Mouse (Mus musculus) kidney, embryonic 14.5 days (tissue): ENCODE data around the gene Lrch4. TPM values are rescaled to one million over a fixed set of nuclear protein-coding genes. Genes with fewer than 3 reads are reported as not detected.

Experiments used
- ATAC-seq: fragments of 200-750 bp; cut with Nextera tagmentation; 2 replicates; pipeline ENCODE4 v1.8.0; 2017; ENCODE audit warnings: moderate number of reproducible peaks, mild to moderate bottlenecking, moderate TSS enrichment, moderate library complexity; ENCODE audit not compliant: low FRiP score, low TSS enrichment
- H3K27ac ChIP-seq: fragments of 300-500 bp; sonication (generic); 2 replicates; pipeline ENCODE4 v1.5.1; 2014; ENCODE audit warnings: low read depth, mild to moderate bottlenecking, low read length, moderate library complexity, mixed read lengths
- H3K27me3 ChIP-seq: fragments of 300-500 bp; sonication (generic); 2 replicates; pipeline ENCODE4 v1.6.1; 2014; ENCODE audit warnings: mild to moderate bottlenecking, low read length; ENCODE audit not compliant: control insufficient read depth, insufficient read depth
- H3K36me3 ChIP-seq: fragments of 300-500 bp; sonication (generic); 2 replicates; pipeline ENCODE4 v1.6.1; 2014; ENCODE audit warnings: low read length, mixed read lengths; ENCODE audit not compliant: control insufficient read depth, insufficient read depth
- H3K4me1 ChIP-seq: fragments of 300-500 bp; sonication (generic); 2 replicates; pipeline ENCODE4 v1.6.1; 2014; ENCODE audit warnings: low read length, mixed read lengths; ENCODE audit not compliant: control insufficient read depth, insufficient read depth
- H3K4me2 ChIP-seq: fragments of 300-500 bp; sonication (generic); replicated peaks from 2 replicates; pipeline ENCODE4 v1.6.1; 2014; ENCODE audit warnings: low read depth, mild to moderate bottlenecking, low read length
- H3K4me3 ChIP-seq: fragments of 300-500 bp; sonication (generic); 2 replicates; pipeline ENCODE4 v1.5.1; 2014; ENCODE audit warnings: mild to moderate bottlenecking, low read length
- H3K9ac ChIP-seq: fragments of 300-500 bp; sonication (generic); 2 replicates; pipeline ENCODE4 v1.6.1; 2014; ENCODE audit warnings: low read depth, mild to moderate bottlenecking, low read length, moderate library complexity
- H3K9me3 ChIP-seq: fragments of 300-500 bp; sonication (generic); 2 replicates; pipeline ENCODE4 v1.6.1; 2016; ENCODE audit warnings: low read length; ENCODE audit not compliant: control insufficient read depth
- WGBS: fragments of 180-500 bp; shearing (Covaris S2); extraction: QIAGEN DNeasy Blood & Tissue Kit; methylation state at CpG from one replicate; pipeline ENCODE4 v1.1.7; 2014; 5-methylcytosine and 5-hydroxymethylcytosine counted together
- polyA plus RNA-seq: library from polyadenylated mRNA; unstranded; fragments of >200 nt; fragmentation: Nextera tagmentation; extraction: Ambion mirVana; gene quantifications from 2 replicates; pipeline ENCODE4 v1.2.1, GENCODE M21; 2014

The Lrch4 gene
- polyA plus RNA-seq: 37.6 and 43.2 TPM in 2 replicates

DNA sequence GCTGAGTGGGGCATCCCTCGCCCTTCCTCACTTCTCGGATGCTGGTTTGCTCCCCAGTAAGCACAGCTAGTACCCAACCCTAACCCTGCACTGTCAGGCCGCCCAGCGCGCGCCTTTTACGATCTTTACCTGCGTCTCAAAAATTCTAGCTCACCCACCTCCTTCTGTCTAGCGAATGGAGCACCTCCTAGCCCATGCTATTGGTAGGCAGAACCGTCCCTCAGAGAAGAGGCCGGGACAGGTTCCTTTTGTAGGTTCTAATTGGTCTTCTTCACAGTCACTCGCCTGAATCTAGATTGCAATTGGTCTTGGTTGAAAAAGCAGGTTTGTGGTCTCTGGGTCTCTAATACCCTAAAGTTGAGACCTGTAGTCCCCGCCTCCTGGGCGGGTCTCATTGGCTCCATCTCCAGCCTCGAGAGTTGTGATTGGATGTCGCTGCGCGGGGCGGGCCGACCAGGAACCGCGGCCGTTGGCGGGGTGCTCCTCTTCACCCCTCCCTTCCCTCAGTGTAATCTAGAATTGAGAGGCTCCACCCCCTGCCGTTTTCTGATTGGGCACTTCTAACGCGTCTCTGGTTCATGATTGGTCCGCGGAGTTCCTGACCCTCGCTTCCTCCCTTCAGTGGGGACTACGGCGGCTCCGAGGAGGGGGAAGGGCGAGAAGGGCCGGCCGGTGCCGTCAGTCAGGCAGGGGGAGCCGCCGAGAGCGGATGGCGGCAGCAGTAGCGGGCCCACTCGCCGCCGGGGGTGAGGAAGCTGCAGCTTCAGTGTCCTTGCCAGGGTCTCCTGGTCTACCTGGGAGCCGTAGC lies at the start of gene Lrch4, which contains the start of the genes Fbxo24 and Gm20605:
TSS of gene Lrch4 (plus strand) at position 624 of the 808 bp plus-strand sequence.
TSS of gene Fbxo24 (minus strand) at position 505 of the 808 bp plus-strand sequence.
TSS of gene Gm20605 (plus strand) at position 678 of the 808 bp plus-strand sequence.
- under 1% methylated on average over 42 of the region's 46 CpGs for WGBS
- H3K27me3 ChIP-seq: no peaks in the 10 kb centered on the region
- peak within 1 kb of the TSS; percentile 69 for H3K4me3 ChIP-seq
- peak within 1 kb of the TSS; percentile 93 for H3K27ac ChIP-seq
- peak within 1 kb of the TSS; percentile 68 for H3K4me2 ChIP-seq
- peaks cover 38% of the 10 kb centered on the region for H3K4me1 ChIP-seq
- peaks cover 8% of the 10 kb centered on the region for H3K36me3 ChIP-seq
- H3K9ac ChIP-seq: peak within 1 kb of the TSS; percentile 75
- no peaks in the 10 kb centered on the region for H3K9me3 ChIP-seq
- ATAC-seq: peak; percentile 97

DNA sequence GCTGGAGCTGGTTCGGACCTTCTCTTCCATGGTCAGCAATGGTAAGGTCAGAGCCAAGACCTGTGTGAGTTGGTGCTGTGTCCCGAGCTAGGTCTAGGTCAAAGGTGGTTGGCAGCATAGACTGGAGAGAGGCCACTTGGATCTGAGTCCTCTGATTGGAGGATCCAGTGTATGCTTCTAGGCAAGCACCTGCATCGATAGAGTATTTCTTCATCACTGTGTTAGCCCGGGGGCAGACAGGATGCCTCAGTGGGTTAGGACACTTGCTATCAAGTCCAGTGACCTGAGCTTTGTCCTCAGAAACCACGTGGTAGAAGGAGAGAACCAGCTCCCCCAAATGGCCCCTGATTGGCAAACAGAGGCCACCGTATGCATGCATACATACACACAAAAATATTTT lies 48.7 kb upstream of the Lrch4 start:
- Histone ChIP-seq H3K9ac (no peak overlapping the region), H3K27me3 (peaks cover 8% of the 10 kb centered on the region), H3K4me1 (0 out of 2 replicates have a peak, but pooled peaks cover 4% of the 10 kb centered on the region), H3K27ac (no peak overlapping the region), H3K36me3 (no peaks in the 10 kb centered on the region), H3K4me3 (no peak overlapping the region), H3K9me3 (no peaks in the 10 kb centered on the region), H3K4me2 (no peak overlapping the region)
- 79% methylated on average over 6 of the region's 6 CpGs for WGBS
- no peak for ATAC-seq

DNA sequence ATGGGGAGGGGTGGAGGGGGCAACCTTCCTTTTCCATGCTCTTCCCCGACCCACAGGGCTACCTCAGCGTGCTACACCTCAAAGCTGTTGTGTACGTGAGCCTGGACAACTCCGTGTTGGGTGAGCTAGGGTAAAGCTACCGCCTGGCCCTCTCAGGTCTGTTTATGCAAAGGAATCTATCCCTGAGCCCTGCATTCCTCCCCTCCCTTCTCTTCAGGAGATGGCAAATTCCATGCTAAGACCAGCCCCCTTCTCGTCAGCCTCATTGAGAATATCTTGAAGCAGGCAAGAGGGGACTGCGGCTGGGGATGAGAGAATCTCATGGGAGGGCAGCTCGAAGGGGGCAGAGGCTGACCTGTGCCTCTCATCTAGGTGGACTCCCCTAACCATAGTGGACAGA lies 46.2 kb upstream of the Lrch4 start:
- Histone ChIP-seq H3K4me2 (no peak overlapping the region), H3K4me3 (no peak overlapping the region), H3K9me3 (no peaks in the 10 kb centered on the region), H3K27ac (no peak overlapping the region), H3K9ac (no peak overlapping the region), H3K36me3 (no peaks in the 10 kb centered on the region), H3K4me1 (0 out of 2 replicates have a peak, but pooled peaks cover 4% of the 10 kb centered on the region), H3K27me3 (peaks cover 8% of the 10 kb centered on the region)
- ATAC-seq: no peak
- WGBS: 42% methylated on average over 8 of the region's 8 CpGs

DNA sequence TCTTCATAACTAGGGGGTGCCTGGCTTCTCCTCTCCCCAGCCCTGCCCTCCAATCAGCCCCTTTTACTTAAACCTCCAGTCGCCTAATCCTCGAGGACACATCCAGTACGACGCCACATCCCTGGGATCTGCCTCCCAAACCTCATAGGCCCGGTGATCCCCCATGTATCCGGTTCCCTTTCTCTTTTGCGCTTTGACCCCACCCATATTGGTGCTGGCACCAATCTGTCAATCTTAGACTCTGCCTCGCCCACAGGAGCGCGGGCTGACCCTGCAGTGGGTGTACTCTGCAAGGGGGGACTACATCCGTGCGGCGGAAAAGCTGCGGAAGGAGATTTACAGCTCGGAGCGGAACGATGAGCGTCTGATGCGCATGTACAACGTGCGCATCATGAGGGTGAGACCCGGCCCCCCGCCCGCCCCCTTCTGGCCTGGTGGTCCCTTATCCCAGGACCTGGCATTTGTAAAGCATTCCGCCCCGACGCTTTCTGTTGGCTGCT lies 45.2 kb upstream of the Lrch4 start:
- Histone ChIP-seq H3K9me3 (no peaks in the 10 kb centered on the region), H3K27ac (no peak overlapping the region), H3K4me3 (peak overlapping the region; percentile 29), H3K9ac (peak overlapping the region; percentile 18; the same call in 1 of the 2 replicates), H3K27me3 (peaks cover 8% of the 10 kb centered on the region), H3K4me1 (0 out of 2 replicates have a peak, but pooled peaks cover 4% of the 10 kb centered on the region), H3K36me3 (no peaks in the 10 kb centered on the region), H3K4me2 (peak overlapping the region; percentile 51)
- WGBS: 14% methylated on average over 27 of the region's 27 CpGs
- peak; percentile 44; the same call in 1 of the 2 replicates for ATAC-seq

DNA sequence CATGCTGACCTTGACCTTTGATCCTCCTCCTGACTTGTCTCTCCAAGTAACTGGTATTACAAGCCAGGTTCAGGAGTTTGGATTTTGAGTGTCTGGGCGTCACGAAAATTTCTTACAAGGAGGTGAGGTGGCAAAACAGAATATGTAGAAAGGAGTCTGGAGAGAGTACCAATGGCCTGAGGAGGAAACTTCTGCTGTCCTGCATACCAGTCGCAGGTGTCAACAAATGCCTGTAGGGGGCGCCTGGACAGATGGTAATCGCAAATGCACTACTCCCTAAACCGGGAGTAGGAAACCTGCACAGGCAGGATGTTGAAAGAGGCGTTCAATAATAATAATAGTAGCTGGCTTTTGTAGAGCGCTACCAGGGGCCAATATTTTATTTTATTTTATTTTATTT lies 43.9 kb upstream of the Lrch4 start:
- no peak overlapping the region for H3K4me2 ChIP-seq
- peaks cover 8% of the 10 kb centered on the region for H3K27me3 ChIP-seq
- H3K36me3 ChIP-seq: no peaks in the 10 kb centered on the region
- no peak overlapping the region for H3K27ac ChIP-seq
- no peak overlapping the region for H3K4me3 ChIP-seq
- no peaks in the 10 kb centered on the region for H3K9me3 ChIP-seq
- no peak for ATAC-seq
- WGBS: 36% methylated on average over 8 of the region's 8 CpGs
- 0 out of 2 replicates have a peak, but pooled peaks cover 4% of the 10 kb centered on the region for H3K4me1 ChIP-seq
- no peak overlapping the region for H3K9ac ChIP-seq

DNA sequence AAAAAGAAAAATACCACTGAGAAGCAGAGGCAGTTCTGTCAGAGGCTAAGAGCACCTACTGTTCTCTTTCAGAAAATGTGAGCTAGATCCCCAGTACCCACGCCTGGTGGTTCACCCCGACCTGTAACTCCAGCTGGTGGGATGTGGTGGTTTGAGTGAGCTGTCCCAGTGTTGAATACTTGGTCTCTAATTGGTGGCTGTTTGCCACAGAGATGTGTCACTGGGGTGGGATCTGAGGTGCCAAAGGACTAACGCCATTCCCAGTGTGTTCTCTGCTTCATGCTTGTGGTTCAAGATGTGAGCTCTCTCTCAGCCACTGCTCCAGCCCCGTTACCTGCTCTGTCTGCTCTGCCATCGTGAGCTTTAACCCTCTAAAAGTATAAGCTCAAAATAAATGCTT lies 38.4 kb upstream of the Lrch4 start:
- WGBS: 80% methylated on average over 5 of the region's 5 CpGs
- no peaks in the 10 kb centered on the region for H3K27me3 ChIP-seq
- no peak overlapping the region for H3K9ac ChIP-seq
- H3K4me1 ChIP-seq: no peaks in the 10 kb centered on the region
- H3K4me2 ChIP-seq: no peak overlapping the region
- H3K27ac ChIP-seq: no peak overlapping the region
- H3K36me3 ChIP-seq: no peaks in the 10 kb centered on the region
- ATAC-seq: no peak
- H3K4me3 ChIP-seq: no peak overlapping the region
- no peaks in the 10 kb centered on the region for H3K9me3 ChIP-seq

DNA sequence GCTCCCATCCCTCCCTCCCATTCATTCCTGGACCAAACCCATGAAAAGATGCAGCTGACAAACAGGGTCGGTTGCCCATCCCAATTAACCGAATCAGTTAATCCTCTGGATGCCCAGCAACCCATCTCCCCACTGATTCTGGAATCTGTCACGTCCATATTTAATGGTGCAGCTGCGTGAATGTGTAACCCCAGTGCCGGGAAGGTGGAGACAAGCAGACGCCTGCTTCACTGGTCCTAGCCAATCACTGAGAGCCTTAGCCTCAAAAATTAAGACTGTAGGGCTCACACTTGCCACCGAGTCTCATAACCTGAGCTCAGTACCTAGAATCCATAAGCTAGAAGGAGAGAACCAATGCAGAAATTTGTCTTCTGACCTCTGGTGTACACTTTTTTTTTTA lies 33.0 kb upstream of the Lrch4 start:
- H3K9ac ChIP-seq: no peak overlapping the region
- H3K4me2 ChIP-seq: no peak overlapping the region
- no peaks in the 10 kb centered on the region for H3K27me3 ChIP-seq
- no peaks in the 10 kb centered on the region for H3K9me3 ChIP-seq
- H3K4me1 ChIP-seq: peaks cover 11% of the 10 kb centered on the region
- peaks cover 6% of the 10 kb centered on the region; the same call in 1 of the 2 replicates for H3K36me3 ChIP-seq
- no peak for ATAC-seq
- WGBS: 83% methylated on average over 7 of the region's 7 CpGs
- no peak overlapping the region for H3K27ac ChIP-seq
- no peak overlapping the region for H3K4me3 ChIP-seq

DNA sequence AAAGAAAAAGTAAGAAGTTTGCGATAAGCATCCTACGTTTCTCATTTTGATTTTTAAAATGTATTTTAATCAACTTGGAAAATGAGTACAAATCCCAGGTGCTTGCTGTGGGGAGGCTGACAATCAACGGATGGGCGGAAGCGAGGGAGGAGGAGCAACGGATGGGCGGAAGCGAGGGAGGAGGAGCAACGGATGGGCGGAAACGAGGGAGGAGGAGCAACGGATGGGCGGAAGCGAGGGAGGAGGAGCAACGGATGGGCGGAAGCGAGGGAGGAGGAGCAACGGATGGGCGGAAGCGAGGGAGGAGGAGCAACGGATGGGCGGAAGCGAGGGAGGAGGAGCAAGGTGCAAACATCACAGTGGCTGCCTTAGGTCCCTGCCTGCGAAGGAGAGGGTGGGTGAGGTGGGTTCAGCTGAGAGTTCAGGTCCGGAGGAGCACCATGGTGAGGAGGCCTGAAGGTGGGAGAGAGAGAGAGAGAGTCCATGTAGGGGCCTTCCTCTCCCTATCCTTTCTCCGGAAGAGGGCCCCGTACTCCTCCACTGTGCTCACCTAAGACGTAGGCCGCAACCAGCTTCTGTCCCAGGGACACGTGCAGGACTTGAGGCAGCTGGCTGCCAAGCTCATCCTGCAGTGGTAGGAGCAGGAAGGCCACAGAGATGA lies 32.2 kb upstream of the Lrch4 start:
- Histone ChIP-seq H3K4me3 (peak overlapping the region; percentile 16; the same call in 1 of the 2 replicates), H3K4me1 (peaks cover 11% of the 10 kb centered on the region), H3K27ac (no peak overlapping the region), H3K27me3 (no peaks in the 10 kb centered on the region), H3K36me3 (peaks cover 6% of the 10 kb centered on the region; the same call in 1 of the 2 replicates), H3K9me3 (no peaks in the 10 kb centered on the region), H3K9ac (0 out of 2 replicates have a peak overlapping the region, but pooled peaks have one; percentile 34), H3K4me2 (peak overlapping the region; percentile 3; the same call in 1 of the 2 replicates)
- ATAC-seq: no peak
- 43% methylated on average over 26 of the region's 30 CpGs for WGBS
